ENCODE assay signal across 8 mouse cellular contexts in genomic region chr2:33129696-33130095, GRCm38 (mm10). TPM values are rescaled to one million over a fixed set of nuclear protein-coding genes. Genes with fewer than 3 reads are reported as not detected.
A peak's percentile ranks its signal among the peaks of the same experiment; 100 is the strongest.
DNase-seq lines count a peak whose midpoint lies in the region; ATAC-seq and TF ChIP-seq lines count a peak whose summit lies in the region.

No protein-coding gene starts in this region.

- no peaks in the 10 kb centered on the region for H3K9me3 ChIP-seq in ES-E14 (ENCODE audit: control insufficient read depth, insufficient read depth, low read depth, low read length)
- H3K9me3 ChIP-seq in embryonic facial prominence, embryonic 12.5 days: no peaks in the 10 kb centered on the region
- no peaks in the 10 kb centered on the region for H3K9me3 ChIP-seq in intestine, embryonic 14.5 days (ENCODE audit: control insufficient read depth, low read length)

- peak overlapping the region; percentile 63; the same call in 1 of the 2 replicates for H3K27ac ChIP-seq in heart, adult 2 months
- H3K27ac ChIP-seq in ES-E14 (ENCODE audit: insufficient read depth, low read depth, low read length, poor library complexity, severe bottlenecking): no peak overlapping the region
- H3K27ac ChIP-seq in embryonic facial prominence, embryonic 12.5 days: no peak overlapping the region
- H3K27ac ChIP-seq in intestine, embryonic 14.5 days (ENCODE audit: low read depth): no peak overlapping the region

- H3K4me3 ChIP-seq in heart, adult 2 months: peak overlapping the region; percentile 89
- peak overlapping the region; percentile 90 to 100 for H3K4me3 ChIP-seq in ES-E14 (ENCODE audit: insufficient read depth in 1 of 2, low read depth in 1 of 2, low read length in 2 of 2, poor library complexity in 1 of 2, severe bottlenecking in 1 of 2)
- H3K4me3 ChIP-seq in embryonic facial prominence, embryonic 12.5 days: peak overlapping the region; percentile 64
- H3K4me3 ChIP-seq in intestine, embryonic 14.5 days (ENCODE audit: low read depth, low read length): peak overlapping the region; percentile 60

- DNase-seq in heart, adult 2 months: no peak
- no peak for DNase-seq in heart, adult 8-10 months (ENCODE audit: low spot score)
- DNase-seq in ES-E14 (ENCODE audit: low read depth, low spot score): no peak
- no peak for DNase-seq in intestine, embryonic 14.5 days (ENCODE audit: low spot score)
- peak; percentile 16 for DNase-seq in lung, postnatal 25 days (ENCODE audit: low spot score)
- peak; percentile 41 for DNase-seq in thymus, postnatal 14 days
- no peak for DNase-seq in right cerebral cortex, postnatal 25 days

- no peak for TF ChIP-seq EP300 in heart, adult 2 months (IDR thresholded peaks at IDR 0.05; ENCODE audit: insufficient read depth, low read depth, low read length)

- ATAC-seq in embryonic facial prominence, embryonic 12.5 days (ENCODE audit: insufficient number of reproducible peaks, insufficient read depth, low FRiP score, low TSS enrichment): no peak
- no peak for ATAC-seq in intestine, embryonic 14.5 days (replicated peaks; ENCODE audit: low FRiP score, low TSS enrichment, low read depth)

- WGBS in heart, adult 2 months: 8% methylated on average over 10 of the region's 10 CpGs
- WGBS in embryonic facial prominence, embryonic 12.5 days: 4% methylated on average over 10 of the region's 10 CpGs
- 3% methylated on average over 10 of the region's 10 CpGs for WGBS in intestine, embryonic 14.5 days

- peak overlapping the region; percentile 96 for H3K4me2 ChIP-seq in embryonic facial prominence, embryonic 12.5 days (replicated peaks)
- H3K4me2 ChIP-seq in intestine, embryonic 14.5 days (ENCODE audit: low read length): peak overlapping the region; percentile 91

- no peaks in the 10 kb centered on the region for H3K27me3 ChIP-seq in heart, adult 2 months (ENCODE audit: control insufficient read depth, insufficient read depth, low read length)
- H3K27me3 ChIP-seq in embryonic facial prominence, embryonic 12.5 days: peaks cover 20% of the 10 kb centered on the region
- H3K27me3 ChIP-seq in intestine, embryonic 14.5 days (replicated peaks; ENCODE audit: control insufficient read depth, insufficient read depth, low read length): peaks cover 7% of the 10 kb centered on the region

- in situ Hi-C loops in ES-E14 (cut with MboI; ENCODE audit: low sequenced_read_pairs in 2 of 2, unreplicated experiment in 2 of 2): no loop called here

- H3K4me1 ChIP-seq in heart, adult 2 months (ENCODE audit: control insufficient read depth, insufficient read depth, low read length): 0 out of 2 replicates have a peak, but pooled peaks cover 3% of the 10 kb centered on the region
- peaks cover 0 to 6% of the 10 kb centered on the region in 2 experiments; a peak in 2 of 4 replicates for H3K4me1 ChIP-seq in ES-E14 (ENCODE audit: control insufficient read depth in 2 of 2, insufficient read depth in 2 of 2, low read length in 2 of 2, poor library complexity in 1 of 2)
- peaks cover 9% of the 10 kb centered on the region for H3K4me1 ChIP-seq in embryonic facial prominence, embryonic 12.5 days
- H3K4me1 ChIP-seq in intestine, embryonic 14.5 days (replicated peaks; ENCODE audit: control insufficient read depth, insufficient read depth, low read length): peaks cover 4% of the 10 kb centered on the region; the same call in 1 of the 2 replicates

- no peaks in the 10 kb centered on the region for H3K79me2 ChIP-seq in heart, adult 2 months (replicated peaks; ENCODE audit: control insufficient read depth, insufficient read depth, low read length)

- TF ChIP-seq POLR2A in heart, adult 2 months (IDR thresholded peaks at IDR 0.05; ENCODE audit: insufficient read depth, low read depth, low read length): no peak

- H3K9ac ChIP-seq in heart, adult 2 months (ENCODE audit: low read depth, low read length): peak overlapping the region; percentile 81
- peak overlapping the region; percentile 82 for H3K9ac ChIP-seq in ES-E14 (ENCODE audit: insufficient read depth, low read depth, low read length, poor library complexity, severe bottlenecking)
- peak overlapping the region; percentile 65 for H3K9ac ChIP-seq in embryonic facial prominence, embryonic 12.5 days
- peak overlapping the region; percentile 63 for H3K9ac ChIP-seq in intestine, embryonic 14.5 days (ENCODE audit: low read length)

- intact Hi-C loops in heart, adult 2 months (cut with DNase I): loop anchor here (5.0 kb wide), 2 partner anchors 107 to 147 kb away; partner anchors contain the start of gene Slc2a8

- no peak for TF ChIP-seq CTCF in heart, adult 2 months (IDR thresholded peaks at IDR 0.05)

- H3K36me3 ChIP-seq in heart, adult 2 months (ENCODE audit: control insufficient read depth, insufficient read depth, low read length): no peaks in the 10 kb centered on the region
- H3K36me3 ChIP-seq in ES-E14 (ENCODE audit: control insufficient read depth, insufficient read depth, low read length, poor library complexity, severe bottlenecking): no peaks in the 10 kb centered on the region; the same call in 1 of the 2 replicates
- H3K36me3 ChIP-seq in embryonic facial prominence, embryonic 12.5 days: no peaks in the 10 kb centered on the region
- no peaks in the 10 kb centered on the region for H3K36me3 ChIP-seq in intestine, embryonic 14.5 days (ENCODE audit: control insufficient read depth, insufficient read depth, low read length)

TF ChIP-seq in ES-E14, 5 proteins besides CTCF, POLR2A, EP300 and RAD21:
- TF ChIP-seq HCFC1 (IDR thresholded peaks at IDR 0.05; ENCODE audit: borderline replicate concordance, insufficient read depth, low read length) (no peak), ZNF384 (IDR thresholded peaks at IDR 0.05; ENCODE audit: low read depth, low read length) (no peak), CHD2 (IDR thresholded peaks at IDR 0.05; ENCODE audit: low read depth, low read length) (no peak), ZC3H11A (IDR thresholded peaks at IDR 0.05; ENCODE audit: borderline replicate concordance, low read depth, low read length) (no peak), MAFK (IDR thresholded peaks at IDR 0.05; ENCODE audit: insufficient read depth, low read depth, low read length) (no peak)
TF ChIP-seq in ES-E14: peak in this region for 0.

RNA-seq across cellular contexts. Expression of gene Garnl3, which starts 1.8 kb away (rescaled TPM):
- total RNA-seq in heart, adult 2 months (2021): 1 to 10 TPM; 3.6 to 3.8 TPM
- 1.9 and 2.3 TPM in 2 replicates for polyA plus RNA-seq in heart, adult 2 months (2012; rRNA removed)
- 1 to 10 TPM; 2.6 to 6.7 (median 3.5) TPM for total RNA-seq in heart, adult 8-10 months (2022)
- total RNA-seq in ES-E14 (2012; rRNA removed): 8.5 and 17.7 TPM in 2 replicates
- polyA plus RNA-seq in embryonic facial prominence, embryonic 12.5 days (2016; fragmentation: Nextera tagmentation; extraction: Ambion mirVana): 12.3 and 14.3 TPM in 2 replicates
- polyA plus RNA-seq in intestine, embryonic 14.5 days (2014; fragmentation: Nextera tagmentation; extraction: Ambion mirVana): 17.2 and 18.6 TPM in 2 replicates

Comparison
In these comparisons a context has a peak if more than half of its experiments do, and no peak if none do; other contexts are left out.
1. DNase-seq: peak in lung, postnatal 25 days (single experiment) and thymus, postnatal 14 days (single experiment); none in heart, adult 2 months (0 of 2), heart, adult 8-10 months (single experiment), ES-E14 (single experiment), intestine, embryonic 14.5 days (single experiment) and right cerebral cortex, postnatal 25 days (single experiment).
2. Peak in every context shown above with its lines, with median percentiles within 50 percentile points of each other: H3K4me3 ChIP-seq and H3K9ac ChIP-seq.